Mouse (Mus musculus) macrophage (primary cell): Measurements from ENCODE around the gene Bckdhb. TPM values are rescaled to one million over a fixed set of nuclear protein-coding genes. Genes with fewer than 3 reads are reported as not detected.

Experiments
- H3K27ac ChIP-seq: fragments of 350-480 bp; formaldehyde crosslinking; 2 replicates; pipeline ENCODE4 v1.9.0; 2021
- H3K36me3 ChIP-seq: fragments of 350-480 bp; formaldehyde crosslinking; 2 replicates; pipeline ENCODE4 v1.9.0; 2021; ENCODE audit errors: inconsistent target
- H3K4me3 ChIP-seq: fragments of 350-480 bp; formaldehyde crosslinking; 2 replicates; pipeline ENCODE4 v1.9.0; 2021; ENCODE audit errors: inconsistent target
- H3K79me2 ChIP-seq: fragments of 350-480 bp; formaldehyde crosslinking; 2 replicates; pipeline ENCODE4 v1.9.0; 2021; ENCODE audit errors: inconsistent target
- WGBS: methylation state at CpG from one replicate; pipeline ENCODE4 v1.1.7; 2026; ENCODE audit warnings: inconsistent platforms; ENCODE audit not compliant: missing documents; 5-methylcytosine and 5-hydroxymethylcytosine counted together
- polyA plus RNA-seq: library from polyadenylated mRNA; stranded (reverse); fragments of 250-400 nt; gene quantifications from 3 replicates; pipeline ENCODE4 v1.2.4, GENCODE M21; 2018; ENCODE audit warnings: inconsistent platforms
- total RNA-seq, 78 experiments: library from RNA; depleted of rRNA; stranded (reverse); fragments of 250-400 nt; gene quantifications; 1 replicate in 9 of 78; 2 replicates in 24 of 78; 3 replicates in 43 of 78; 4 replicates in 2 of 78; pipeline ENCODE4 v1.2.4; 2018; ENCODE audit warnings: inconsistent platforms in 56 of 78

Bckdhb gene
- 10 to 100 TPM; 23.4 to 88.1 (median 58.0) TPM for total RNA-seq (2018; cell fraction: chromatin; rRNA removed)
- 1 to 10 TPM; 3.4 to 7.7 (median 5.4) TPM for total RNA-seq (2018; cell fraction: cytosol; rRNA removed)
- total RNA-seq (2018; cell fraction: nucleus; rRNA removed): 10 to 100 TPM; 21.3 to 78.0 (median 41.7) TPM
- polyA plus RNA-seq: 7.1 to 9.8 TPM (median 9.2 TPM) in 3 replicates

DNA sequence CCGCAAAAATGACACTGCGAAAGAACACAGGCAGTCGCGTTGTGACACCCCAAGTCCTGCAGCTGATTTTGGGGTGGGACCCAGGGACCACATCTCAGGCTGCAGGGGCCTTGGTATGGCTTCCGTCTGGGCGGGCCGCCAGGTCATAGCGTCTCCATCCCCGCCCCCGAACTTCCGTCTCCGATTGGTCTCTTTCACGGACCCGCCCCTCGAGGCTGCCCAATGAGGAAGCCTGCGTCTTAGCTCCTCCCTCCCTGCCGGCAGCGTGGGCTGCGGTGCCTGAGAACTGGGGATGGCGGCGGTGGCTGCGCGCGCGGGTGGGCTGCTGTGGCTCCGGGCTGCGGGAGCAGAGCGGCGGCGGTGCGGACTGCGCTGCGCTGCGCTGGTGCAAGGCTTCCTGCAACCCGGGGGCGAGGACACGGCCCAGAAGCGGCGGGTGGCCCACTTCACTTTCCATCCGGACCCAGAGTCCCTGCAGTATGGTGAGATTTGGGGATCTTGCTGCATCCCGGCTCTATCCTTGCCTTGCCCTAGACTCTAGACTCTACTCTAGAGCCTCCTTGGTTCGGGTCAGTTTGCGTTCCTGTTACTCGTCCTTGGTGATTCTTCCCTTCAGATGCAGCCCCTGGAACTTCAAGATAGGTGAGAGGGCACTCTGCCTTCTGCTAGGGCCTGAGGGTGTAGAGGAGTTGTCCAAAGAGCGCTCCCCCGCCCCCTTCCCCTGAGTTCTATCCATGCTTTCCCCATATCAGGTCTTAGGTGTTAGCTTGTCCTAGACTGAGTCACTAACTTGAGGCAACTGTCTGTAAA is at the start of gene Bckdhb:
Bckdhb (plus strand) TSS at position 268 of the 810 bp plus-strand sequence.
- no peaks in the 10 kb centered on the region for H3K36me3 ChIP-seq
- WGBS: 3% methylated on average over 46 of the region's 46 CpGs
- peak within 1 kb of the TSS; percentile 50 for H3K4me3 ChIP-seq
- no peaks in the 10 kb centered on the region for H3K79me2 ChIP-seq
- H3K27ac ChIP-seq: no peak within 1 kb of the TSS

DNA sequence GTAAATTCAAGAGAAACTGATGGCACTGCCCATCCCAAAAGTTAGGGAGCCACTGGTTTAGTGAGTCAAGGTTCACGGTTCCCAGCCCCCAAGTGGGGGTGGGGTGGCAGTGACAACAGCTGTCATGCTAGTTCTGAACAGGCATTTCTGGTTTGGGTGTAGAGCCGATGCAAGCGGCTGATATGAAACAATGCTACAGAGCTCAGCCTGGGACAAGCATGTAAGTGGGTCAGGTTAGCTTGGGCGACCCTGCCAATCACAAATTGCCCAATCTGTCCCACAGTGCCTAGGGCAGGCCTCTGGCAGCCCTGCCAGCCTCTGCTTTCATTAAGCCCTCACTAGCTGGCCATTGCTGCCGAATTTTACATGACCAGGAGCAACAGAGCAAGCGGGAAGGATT is 42.8 kb upstream of the Bckdhb start:
- WGBS: 89% methylated on average over 6 of the region's 6 CpGs
- Histone ChIP-seq H3K4me3 (no peak overlapping the region), H3K36me3 (no peaks in the 10 kb centered on the region), H3K27ac (no peak overlapping the region), H3K79me2 (no peaks in the 10 kb centered on the region)

DNA sequence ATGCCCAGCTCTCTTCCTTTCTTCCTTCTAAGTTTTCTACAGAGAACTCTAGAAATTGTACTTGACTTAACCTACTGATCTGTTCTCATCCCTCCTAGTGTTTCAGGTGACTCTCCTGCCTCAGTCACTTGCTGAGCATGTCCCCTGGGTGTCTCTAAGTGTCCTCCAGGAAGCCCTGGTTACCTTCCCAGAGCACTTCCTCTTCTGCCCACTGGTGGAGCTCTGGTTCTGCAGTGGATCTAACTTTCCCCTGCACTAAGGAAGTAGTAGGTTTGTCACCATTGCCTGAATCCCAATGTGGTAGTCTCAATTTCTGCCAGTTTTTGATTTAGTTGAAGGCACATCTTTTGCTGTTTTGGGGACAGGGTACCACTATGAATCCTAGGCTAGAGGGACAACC is 38.8 kb upstream of the Bckdhb start:
- H3K27ac ChIP-seq: no peak overlapping the region
- H3K79me2 ChIP-seq: no peaks in the 10 kb centered on the region
- no peak overlapping the region for H3K4me3 ChIP-seq
- H3K36me3 ChIP-seq: no peaks in the 10 kb centered on the region

DNA sequence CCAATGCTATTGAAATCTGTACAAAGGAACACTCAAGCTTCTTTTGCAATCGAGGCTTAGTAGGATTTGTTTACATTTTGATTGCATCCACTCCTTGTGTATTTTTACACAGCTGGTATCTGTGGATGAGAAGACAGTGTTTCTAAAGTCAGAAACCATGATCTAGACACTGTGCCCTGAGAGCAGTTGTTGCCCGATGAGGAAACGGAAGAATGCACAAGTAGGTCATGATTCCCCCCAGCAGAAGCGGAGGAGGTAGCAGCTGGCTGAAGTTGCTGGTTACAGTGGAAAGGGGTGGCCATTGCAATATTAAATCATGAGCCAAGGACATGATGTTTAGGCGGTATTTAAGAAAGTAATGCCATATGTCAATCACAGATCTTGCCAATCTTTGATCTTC is 36.7 kb upstream of the Bckdhb start:
- H3K36me3 ChIP-seq: no peaks in the 10 kb centered on the region
- H3K27ac ChIP-seq: no peak overlapping the region
- H3K79me2 ChIP-seq: no peaks in the 10 kb centered on the region
- 100% methylated on average over 5 of the region's 5 CpGs for WGBS
- H3K4me3 ChIP-seq: no peak overlapping the region

DNA sequence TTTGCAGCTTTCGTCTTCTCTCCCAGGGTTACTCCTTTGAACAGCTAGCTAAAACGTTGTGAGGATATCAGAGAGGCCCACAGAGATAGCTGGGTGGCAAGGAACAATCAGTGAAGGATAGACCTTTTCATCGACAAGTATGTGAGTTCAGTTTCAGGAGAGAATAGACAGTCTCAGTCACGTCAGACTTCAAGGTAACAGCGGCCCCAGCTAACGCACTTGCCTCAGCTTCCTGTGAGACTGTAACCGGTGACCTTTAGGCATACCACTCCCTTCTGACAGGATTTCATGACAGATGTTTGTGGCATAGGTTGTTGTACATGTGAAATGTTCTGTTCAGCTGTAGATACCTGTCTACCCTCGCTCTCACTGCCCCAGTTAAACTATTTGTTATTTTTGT is 31.9 kb upstream of the Bckdhb start:
- Histone ChIP-seq H3K27ac (no peak overlapping the region), H3K79me2 (no peaks in the 10 kb centered on the region), H3K4me3 (no peak overlapping the region), H3K36me3 (no peaks in the 10 kb centered on the region)
- 84% methylated on average over 8 of the region's 8 CpGs for WGBS

DNA sequence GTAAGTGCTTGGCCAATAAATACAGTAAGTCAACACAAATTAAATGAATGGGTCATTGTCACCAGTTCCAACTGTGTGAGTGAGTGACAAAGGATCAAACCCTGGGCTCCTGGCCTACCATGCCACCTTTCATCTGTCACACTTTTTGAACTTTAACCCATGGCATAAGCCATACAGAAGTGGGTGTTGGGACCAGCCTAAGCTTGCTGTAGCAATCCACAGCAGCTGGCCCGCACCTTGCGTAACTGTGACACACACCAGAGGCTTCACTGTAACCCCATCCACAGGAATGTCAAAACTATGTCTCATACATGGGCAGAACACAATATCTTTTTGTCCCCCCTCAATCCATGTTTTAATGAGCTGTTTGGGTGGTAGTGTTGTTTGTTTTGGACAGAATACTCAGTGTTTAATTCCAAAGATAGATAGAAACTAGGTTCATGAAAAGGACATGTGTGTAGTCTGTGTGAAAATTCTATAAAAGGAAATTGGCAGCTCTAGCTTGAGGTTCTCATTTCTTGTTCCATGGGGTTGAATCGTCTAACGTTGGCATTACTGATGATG is 31.1 kb upstream of the Bckdhb start:
- Histone ChIP-seq H3K4me3 (no peak overlapping the region), H3K79me2 (no peaks in the 10 kb centered on the region), H3K36me3 (no peaks in the 10 kb centered on the region), H3K27ac (no peak overlapping the region)
- WGBS: 40% methylated on average over 4 of the region's 4 CpGs

DNA sequence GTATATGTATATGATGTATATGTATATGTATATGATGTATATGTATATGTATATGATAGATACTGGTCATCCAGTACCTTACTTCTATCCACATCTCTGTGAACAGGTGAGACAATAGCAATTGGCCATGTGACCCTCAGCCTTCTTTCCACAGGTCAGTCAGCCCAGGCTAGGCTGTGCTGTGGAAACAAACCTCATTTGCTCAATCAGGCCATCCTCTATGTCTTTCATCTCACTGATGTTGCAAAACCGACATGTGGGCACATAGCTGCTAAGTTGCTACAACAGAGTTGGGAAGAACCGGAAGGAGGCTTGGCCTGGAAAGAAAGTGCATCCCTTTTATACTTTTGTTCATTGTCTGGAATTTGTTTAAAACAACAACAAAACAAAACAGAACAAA is 22.9 kb upstream of the Bckdhb start:
- 73% methylated on average over 2 of the region's 2 CpGs for WGBS
- H3K36me3 ChIP-seq: no peaks in the 10 kb centered on the region
- no peaks in the 10 kb centered on the region for H3K79me2 ChIP-seq
- H3K4me3 ChIP-seq: no peak overlapping the region
- H3K27ac ChIP-seq: no peak overlapping the region

DNA sequence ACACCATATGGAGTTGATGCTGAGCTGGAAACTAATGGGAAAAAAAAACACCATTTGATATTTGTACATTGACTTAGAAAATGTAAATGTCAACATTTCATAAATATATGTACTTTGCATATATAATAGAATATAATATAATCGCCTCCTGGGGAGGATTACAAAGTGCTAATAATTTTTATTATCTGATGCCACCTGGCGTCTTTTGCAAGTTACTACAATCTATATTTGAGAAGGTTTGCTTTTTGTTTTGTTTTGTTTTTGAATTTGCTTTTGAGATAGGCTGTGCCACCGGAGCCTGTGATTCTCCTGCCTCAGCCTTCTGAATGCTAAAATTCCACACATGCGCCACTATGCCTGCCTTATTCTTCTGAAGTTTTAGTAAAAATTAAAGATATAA is 19.1 kb upstream of the Bckdhb start:
- Histone ChIP-seq H3K36me3 (no peaks in the 10 kb centered on the region), H3K79me2 (no peaks in the 10 kb centered on the region), H3K27ac (no peak overlapping the region), H3K4me3 (no peak overlapping the region)
- 51% methylated on average over 4 of the region's 4 CpGs for WGBS

DNA sequence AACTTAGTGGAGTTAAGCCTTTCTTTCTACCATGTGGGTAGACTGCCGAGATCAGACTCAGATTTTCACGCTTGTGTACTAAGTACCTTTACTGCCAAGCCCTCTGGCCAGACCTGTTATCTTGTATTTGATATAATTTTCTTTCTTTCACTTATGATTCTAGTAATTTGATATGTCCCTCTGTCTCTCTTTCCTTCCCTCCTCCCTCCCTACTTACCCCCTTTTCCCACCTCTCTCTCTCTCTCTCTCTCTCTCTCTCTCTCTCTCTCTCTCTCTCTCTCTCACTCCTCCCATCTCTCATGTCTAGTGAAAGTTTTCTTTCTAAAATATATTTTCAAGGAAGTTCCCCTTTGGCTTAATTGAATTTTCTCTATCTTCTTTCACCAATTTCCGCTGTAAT is 17.9 kb upstream of the Bckdhb start:
- H3K4me3 ChIP-seq: no peak overlapping the region
- H3K27ac ChIP-seq: no peak overlapping the region
- 86% methylated on average over 3 of the region's 3 CpGs for WGBS

DNA sequence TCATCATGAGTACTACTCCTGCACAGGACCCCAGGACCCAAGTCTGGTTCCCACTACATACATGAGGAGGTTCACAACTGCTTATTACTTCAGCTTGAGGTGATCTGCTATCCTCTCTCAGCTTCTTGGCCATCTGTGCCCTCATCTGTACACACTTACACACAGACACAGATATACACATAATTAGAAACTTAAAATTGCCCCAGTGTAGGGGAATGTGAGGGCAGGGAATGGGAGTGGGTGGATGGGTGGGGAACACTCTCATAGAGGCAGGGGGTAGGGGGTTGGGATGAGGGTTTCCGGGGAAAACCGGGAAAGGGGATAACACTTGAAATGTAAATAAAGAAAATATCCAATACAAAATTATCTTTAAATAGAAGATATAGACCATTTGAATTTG is 15.1 kb upstream of the Bckdhb start:
- WGBS: 95% methylated on average over 2 of the region's 2 CpGs
- Histone ChIP-seq H3K79me2 (no peaks in the 10 kb centered on the region), H3K4me3 (no peak overlapping the region), H3K27ac (no peak overlapping the region), H3K36me3 (no peaks in the 10 kb centered on the region)

More for the DNA sequence above, 17.9 kb upstream of the Bckdhb start:
- no peaks in the 10 kb centered on the region for H3K36me3 ChIP-seq
- H3K79me2 ChIP-seq: no peaks in the 10 kb centered on the region

DNA sequence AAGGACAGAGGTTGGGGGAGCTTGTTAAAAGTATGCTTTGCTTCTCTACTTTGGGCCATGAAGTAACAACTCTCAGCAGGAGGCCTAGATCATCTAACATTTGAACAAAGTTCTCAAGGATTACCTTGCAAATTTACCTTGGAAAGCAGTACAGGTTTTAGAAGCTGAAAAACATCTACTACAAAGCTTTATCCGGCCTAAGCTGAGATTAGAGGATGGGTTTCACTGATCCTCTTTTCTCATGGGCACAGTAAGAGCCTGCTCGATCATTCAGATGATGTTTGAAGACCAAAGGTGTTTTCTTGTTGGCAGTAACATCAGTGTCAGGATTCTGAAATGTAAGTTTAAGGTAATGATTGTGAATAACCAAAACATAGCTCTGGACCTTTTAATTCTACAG is 14.0 kb upstream of the Bckdhb start:
- WGBS: 94% methylated on average over 2 of the region's 2 CpGs
- no peak overlapping the region for H3K4me3 ChIP-seq
- no peak overlapping the region for H3K27ac ChIP-seq
- H3K79me2 ChIP-seq: no peaks in the 10 kb centered on the region
- H3K36me3 ChIP-seq: no peaks in the 10 kb centered on the region

DNA sequence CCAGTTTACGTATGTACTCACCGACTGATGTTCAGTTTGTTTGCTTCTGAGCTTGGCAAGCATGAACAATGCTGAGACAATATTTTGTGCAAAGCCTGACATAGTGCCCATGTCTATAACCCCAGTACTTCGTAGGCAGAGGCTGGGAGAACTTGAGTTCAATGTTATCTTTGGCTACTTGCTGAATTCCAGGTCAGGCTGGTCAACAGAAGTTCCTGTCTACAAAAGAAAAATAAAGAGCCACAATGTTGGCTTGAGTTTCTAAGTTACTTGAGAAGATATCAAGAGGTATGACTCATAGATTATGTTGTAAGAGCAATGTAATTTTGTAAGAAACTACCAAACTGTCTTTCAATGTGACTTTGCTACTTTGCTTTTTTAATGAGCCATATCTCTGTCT is 2.9 kb upstream of the Bckdhb start:
- WGBS: 78% methylated on average over 3 of the region's 3 CpGs
- no peaks in the 10 kb centered on the region for H3K36me3 ChIP-seq

DNA sequence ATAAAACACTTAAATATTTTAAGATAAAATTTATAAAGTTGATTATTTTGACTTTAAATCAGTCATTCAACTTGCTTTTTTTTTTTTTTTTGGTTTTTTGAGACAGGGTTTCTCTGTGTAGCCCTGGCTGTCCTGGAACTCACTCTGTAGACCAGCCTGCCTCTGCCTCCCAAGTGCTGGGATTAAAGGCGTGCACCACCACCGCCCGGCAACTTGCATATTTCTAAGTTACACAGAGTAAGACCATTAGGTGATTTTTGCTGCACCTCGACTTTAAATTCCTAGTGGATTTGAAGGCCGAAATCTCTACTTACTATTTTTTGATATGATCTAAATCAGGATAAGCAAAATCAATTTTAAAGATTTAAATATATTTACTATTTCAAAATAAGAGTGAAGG is 589 bp upstream of the Bckdhb start:
- Histone ChIP-seq H3K4me3 (peak overlapping the region; percentile 50), H3K79me2 (no peaks in the 10 kb centered on the region), H3K36me3 (no peaks in the 10 kb centered on the region), H3K27ac (no peak overlapping the region)
- WGBS: 94% methylated on average over 5 of the region's 5 CpGs

More for the DNA sequence above, 2.9 kb upstream of the Bckdhb start:
- H3K79me2 ChIP-seq: no peaks in the 10 kb centered on the region
- no peak overlapping the region for H3K4me3 ChIP-seq
- H3K27ac ChIP-seq: no peak overlapping the region

DNA sequence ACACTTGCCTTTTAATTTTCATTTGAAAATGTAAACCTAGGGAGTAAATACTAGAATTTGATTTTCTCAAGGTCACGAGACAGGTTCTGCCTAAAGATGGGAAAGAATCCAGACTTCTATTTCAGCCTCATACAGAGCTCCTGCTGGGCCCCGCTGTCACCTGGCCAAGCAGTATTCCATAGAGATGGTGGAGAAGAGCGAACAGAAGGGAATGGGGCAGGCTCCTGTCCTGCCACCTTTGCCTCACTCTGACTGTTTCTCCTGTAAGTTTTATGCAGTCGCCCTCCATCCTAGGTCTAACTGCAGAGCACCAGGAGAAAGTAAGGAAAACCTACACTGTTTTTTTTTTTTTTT is 720 bp downstream of the Bckdhb start:
- H3K36me3 ChIP-seq: no peaks in the 10 kb centered on the region
- H3K79me2 ChIP-seq: no peaks in the 10 kb centered on the region
- H3K27ac ChIP-seq: no peak overlapping the region
- WGBS: 77% methylated on average over 4 of the region's 4 CpGs
- H3K4me3 ChIP-seq: peak overlapping the region; percentile 50

DNA sequence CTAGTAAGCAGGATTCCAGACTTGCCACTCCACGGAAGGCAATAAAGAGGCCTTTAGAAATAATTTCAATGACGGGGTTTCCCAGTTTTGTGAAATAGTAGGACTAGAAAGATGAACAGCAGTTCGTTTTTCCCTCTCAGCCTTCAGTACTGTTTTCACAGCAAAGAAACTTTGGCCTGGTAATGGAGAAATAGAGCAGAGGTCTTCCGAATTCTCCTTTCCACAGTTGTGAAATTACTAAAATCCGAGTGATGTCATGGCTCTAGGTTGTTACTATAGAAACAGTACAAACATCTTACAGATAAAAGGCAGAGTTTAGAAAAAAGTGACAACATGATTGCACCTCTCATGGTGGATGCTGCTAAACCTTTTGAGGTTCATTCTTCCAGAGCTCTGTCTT is 1.4 kb downstream of the Bckdhb start:
- Histone ChIP-seq H3K79me2 (no peaks in the 10 kb centered on the region), H3K27ac (no peak overlapping the region), H3K4me3 (no peak overlapping the region), H3K36me3 (no peaks in the 10 kb centered on the region)
- 95% methylated on average over 5 of the region's 5 CpGs for WGBS
